Mouse (Mus musculus): ENCODE data around the gene 1700013G24Rik.
"Not testable (repeated sequence)": the region's sequence is repeated elsewhere in the genome, so short reads cannot be mapped to it uniquely, and the experiment has no call there.

1700013G24Rik gene

DNA sequence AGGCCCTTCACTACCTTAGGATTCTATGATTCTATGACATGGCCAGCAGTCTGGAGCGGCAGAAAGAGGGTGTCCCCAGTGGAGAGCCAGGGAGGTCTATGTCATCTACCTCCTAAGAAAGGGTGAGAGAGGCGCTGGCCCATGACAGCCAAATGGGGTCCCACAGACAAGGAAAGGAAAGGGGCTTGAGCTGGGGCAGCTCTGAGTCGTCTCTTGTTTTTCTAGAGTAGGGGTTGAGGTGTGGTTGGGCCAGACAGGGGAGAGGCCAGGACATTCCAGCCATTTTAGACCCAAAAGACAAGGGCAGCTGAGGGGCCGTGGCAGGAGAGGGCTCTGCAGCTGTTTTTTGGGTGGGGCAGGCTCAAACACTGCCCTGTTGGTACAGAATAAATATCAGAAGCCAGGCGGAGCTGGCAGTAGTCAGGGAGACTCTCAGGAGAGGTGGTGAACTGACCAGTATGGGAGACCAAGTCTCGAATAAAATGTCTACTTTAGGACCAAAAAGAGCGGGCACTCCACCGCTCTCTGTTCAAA lies at the start of gene 1700013G24Rik:
Gene 1700013G24Rik, plus strand, starts transcription at position 51 of the 534 bp plus-strand sequence.
- no peak for DNase-seq (ENCODE audit: low read depth)

DNA sequence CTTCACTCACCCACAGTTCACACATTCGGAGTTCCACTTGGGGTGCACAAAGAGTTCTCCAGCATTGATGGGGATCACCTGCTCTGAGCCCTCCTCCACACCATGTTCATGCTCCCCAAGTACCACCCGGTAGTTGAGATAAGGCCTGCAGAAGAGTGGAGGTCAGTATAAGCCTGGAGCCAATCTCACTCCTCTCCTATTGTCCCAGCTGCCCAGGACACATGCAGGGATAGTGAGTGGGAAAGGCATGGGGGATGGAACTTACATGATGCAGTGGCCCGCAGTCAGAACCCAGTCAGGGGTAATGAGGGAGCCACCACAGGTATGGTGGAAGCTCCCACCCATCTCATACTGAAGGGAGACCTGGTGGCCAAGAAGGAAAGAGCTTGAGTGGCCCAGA lies 47.5 kb upstream of the 1700013G24Rik start:
- DNase-seq (ENCODE audit: low read depth) = no peak

DNA sequence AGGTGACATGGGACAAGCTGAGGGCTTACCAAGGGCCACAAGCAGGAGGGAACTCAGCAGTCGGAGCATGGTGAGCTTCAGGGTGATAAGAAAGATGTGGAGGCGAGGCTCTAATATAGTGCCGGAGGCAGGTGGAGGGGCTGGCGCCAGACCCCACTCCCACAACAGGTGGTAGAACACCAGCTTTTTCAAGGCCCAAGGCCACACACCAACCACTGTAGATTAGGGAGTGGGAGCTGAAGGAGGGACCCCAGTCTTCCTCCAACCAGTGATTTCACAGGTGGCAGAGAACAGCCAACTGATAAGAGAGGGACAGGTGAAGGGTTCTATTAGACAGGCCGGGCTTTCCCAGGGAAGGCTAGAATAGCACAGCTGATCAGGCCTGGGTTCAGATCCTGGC lies 43.4 kb upstream of the 1700013G24Rik start, which contains the start of gene Cela3a:
Gene Cela3a, minus strand, starts transcription at position 101 of the 400 bp plus-strand sequence.
- no peak for DNase-seq (ENCODE audit: low read depth)

DNA sequence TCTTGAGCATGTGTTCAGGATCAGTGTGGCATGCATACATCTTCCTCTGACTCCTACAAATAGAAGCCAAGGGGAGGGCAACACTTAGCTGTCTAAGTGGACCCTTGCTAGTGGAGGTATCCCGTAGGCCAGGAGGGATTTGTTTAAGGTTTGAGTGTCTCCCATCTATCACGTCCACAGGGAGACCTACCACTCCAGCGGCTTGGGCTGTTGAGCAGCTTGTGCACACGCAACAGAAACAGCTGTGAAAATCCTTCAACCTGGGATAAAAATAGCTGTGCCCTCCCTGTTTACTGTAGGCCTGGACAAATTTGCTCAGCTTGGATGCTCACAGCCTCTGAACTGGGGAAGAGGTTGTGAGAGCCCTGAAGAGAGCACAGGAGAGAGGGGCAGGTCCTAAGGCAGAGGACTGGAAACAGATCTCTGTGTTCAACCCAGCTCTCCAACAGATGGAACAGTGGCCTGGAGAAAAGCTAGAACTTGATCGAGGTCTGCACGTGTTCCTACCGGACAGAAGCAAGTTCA lies 40.8 kb upstream of the 1700013G24Rik start:
- not testable (repeated sequence) for DNase-seq (ENCODE audit: low read depth)

DNA sequence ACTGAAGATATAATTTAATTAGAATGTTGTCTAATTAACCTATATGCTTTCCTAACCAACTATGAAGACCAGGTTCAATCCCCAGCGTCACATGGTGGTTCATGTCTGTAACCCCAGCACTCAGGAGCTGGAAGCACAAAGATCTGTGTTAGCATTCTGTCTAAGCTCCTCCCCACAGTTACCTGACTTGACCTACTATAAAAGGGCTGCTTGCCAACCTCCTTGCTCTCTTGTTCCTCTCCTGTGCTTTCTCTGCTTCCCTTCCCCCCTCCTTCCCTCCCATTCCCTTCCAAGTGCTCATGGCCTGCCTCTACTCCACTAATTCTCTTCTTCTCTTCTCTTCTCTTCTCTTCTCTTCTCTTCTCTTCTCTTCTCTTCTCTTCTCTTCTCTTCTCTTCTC lies 38.1 kb upstream of the 1700013G24Rik start:
- no peak for DNase-seq (ENCODE audit: low read depth)

DNA sequence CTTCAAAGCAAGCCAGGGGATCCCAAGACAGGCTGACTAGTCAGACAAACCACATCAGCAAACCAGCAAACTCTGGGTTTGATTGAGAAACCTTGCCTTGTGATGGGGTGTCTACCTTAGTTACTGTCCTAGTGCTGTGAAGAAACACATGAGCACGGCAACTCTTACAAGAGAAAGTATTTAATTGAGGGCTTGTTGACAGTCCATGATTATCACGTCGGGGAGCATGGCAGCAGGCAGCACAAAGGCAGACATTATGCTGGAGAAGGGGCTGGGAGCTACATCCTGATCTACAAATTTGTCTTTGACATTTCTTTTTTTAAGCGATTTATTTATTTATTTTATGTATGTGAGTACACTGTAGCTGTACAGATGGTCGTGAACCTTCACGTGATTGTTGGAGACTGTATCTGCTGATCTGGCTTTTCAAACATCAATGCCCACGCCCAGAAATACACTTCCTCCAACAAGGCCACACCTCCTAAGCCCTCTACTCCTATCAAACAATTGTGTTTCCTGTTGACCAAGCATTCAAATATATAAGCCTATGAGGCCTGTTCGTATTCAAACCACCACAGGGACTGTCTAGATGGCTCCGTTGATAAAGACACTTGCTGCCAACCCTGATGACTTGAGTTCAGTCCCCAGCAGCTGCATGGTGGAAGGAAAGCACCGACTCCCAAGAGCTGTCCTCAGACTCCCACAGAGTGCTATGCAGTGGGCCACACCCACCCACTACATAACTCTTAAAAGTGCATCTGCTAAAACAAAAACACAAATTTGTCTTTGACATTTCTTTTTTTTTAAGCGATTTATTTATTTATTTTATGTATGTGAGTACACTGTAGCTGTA lies 35.1 kb upstream of the 1700013G24Rik start:
- DNase-seq (ENCODE audit: low read depth) = peak; percentile 7

DNA sequence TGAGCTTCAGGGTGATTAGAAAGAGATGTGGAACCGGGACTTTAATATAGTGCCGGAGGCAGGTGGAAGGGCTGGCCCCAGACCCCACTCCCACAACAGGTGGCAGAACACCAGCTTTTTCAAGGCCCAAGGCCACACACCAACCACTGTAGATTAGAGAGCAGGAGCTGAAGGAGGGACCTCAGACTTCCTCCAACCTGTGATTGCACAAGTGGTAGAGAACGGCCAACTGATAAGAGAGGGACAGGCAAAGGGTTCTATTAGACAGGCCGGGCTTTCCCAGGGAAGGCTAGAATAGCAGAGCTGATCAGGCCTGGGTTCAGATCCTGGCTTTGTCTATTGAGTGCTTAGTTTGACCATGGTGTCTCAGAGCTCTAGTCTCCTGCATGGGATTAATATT lies 22.6 kb upstream of the 1700013G24Rik start, which contains the start of gene Cela3b:
Gene Cela3b, minus strand, starts transcription at position 39 of the 400 bp plus-strand sequence.
- no peak for DNase-seq (ENCODE audit: low read depth)

DNA sequence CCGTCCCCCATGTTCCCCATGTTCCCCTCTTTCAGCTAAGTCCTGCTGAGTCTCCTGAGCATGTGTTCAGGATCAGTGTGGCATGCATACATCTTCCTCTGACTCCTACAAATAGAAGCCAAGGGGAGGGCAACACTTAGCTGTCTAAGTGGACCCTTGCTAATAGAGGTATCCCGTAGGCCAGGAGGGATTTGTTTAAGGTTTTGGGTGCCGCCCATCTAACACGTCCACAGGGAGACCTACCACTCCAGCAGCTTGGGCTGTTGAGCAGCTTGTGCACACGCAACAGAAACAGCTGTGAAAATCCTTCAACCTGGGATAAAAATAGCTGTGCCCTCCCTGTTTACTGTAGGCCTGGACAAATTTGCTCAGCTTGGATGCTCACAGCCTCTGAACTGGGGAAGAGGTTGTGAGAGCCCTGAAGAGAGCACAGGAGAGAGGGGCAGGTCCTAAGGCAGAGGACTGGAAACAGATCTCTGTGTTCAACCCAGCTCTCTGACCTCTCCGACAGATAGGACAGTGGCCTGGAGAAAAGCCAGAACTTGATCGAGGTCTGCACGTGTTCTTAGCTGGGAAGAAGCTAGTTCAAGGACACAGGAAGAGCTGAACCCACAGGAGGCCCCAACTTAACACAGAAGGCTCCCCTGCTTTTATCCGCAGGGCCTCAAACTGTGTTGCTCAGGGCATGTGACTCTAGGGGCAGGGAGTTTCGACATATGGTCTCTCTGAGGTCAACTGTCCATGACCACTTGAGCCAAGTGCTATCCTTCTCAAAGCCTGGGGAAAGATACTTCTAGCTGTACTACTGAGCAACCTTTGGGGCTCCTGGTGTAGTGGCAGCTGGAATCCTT lies 20.2 kb upstream of the 1700013G24Rik start:
- DNase-seq (ENCODE audit: low read depth) = not testable (repeated sequence)

DNA sequence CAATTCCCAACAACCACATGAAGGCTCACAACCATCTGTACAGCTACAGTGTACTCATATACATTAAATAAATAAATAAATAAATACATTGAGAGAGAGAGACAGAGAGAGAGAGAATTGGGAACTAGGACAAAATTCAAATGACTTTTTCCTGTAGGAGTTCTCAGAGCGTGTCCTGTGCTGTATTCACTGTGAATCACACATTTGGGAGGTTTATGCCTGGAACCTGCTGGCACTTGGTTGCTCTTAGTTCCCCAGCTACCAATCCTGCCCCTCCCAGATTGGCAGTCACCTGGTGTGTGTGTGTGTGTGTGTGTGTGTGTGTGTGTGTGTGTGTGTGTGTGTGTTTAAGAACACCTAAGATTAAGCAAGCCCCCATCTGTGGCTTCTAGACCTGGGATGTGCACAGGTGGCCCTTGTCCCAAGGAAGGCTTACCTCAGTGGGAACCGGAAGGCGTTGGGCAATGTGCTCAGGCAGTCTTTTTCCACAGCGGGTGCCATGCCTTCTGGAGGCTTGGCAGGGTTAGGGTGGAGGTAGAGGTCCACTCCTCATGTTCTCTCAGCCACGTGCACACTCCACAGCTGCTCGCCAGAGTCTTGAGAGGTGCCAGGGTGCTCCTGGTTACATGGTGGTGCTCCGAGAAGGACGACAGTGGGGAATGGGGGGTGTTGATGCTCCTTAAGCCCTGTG lies 16.0 kb upstream of the 1700013G24Rik start:
- DNase-seq (ENCODE audit: low read depth) = no peak

DNA sequence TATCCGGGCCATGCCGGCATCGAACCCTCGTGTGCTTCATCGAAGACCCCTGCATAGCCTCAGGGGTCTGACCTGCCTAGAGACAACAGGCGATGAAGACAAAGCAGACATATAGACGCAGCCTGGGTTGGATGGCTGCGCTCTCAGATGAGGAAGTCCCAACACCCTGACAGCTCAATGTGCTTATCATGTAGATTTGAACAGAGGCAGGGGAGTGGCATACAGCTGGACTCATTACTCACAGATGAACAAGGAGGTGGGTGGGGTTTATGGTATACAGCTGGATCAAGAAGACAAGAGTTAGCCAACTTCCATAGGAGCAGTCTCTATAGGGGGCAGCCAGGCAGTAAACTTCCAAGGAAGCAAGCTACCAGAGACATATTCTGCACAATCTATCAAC lies 14.2 kb upstream of the 1700013G24Rik start:
- no peak for DNase-seq (ENCODE audit: low read depth)

DNA sequence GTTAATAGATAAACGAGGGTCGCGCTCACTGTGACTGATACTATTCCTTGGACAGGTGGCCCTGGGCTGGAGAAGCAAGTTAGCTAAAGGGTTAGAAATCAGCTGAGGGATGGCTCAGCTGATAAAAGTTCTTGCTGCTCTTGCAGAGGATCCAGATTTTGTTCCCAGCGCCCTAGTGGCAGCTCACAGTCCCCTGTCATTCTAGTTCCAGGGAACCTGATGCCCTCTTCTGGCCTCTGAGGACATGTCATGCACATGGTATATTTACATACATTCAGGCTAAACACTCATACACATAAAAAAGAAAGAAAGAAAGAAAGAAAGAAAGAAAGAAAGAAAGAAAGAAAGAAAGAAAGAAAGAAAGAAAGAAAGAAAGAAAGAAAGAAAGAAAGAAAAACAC lies 11.8 kb upstream of the 1700013G24Rik start:
- DNase-seq (ENCODE audit: low read depth) = no peak

DNA sequence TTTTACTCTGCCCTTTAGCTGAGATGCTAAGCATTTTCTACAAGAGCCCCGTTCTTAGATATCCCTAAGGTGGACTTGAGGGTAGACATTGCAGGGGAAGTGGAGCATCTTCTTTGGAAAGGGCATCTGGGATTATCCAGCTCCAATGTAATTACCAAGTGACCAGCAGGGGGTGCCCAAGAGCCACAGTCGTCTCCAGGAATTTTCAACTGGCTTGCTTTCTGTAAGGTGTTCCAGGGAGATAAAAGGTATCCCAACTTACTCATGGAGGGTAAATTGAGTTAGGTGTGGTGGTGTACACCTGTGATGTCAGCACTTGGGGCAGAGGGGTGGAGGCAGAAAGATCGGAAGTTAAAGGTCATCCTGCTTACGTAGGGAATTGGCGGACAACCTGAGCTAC lies 9.5 kb upstream of the 1700013G24Rik start:
- DNase-seq (ENCODE audit: low read depth) = peak; percentile 48

DNA sequence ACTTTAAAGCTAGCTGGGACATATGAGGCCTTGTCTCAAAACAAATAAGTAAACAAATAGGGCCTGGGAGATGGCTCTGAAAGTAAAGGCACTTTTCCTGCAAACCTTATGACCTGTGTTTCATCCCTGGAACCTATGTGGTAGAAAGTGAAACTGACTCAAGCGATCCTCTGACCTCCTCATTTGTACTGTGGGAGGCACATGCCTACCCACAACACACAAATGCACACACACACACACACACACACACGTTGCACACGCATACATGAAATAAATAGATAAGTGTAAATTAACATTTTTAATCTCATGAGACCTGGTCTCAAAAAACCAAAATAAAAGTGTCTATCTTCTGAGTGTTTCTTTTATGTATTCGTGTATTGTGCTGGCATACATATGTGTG lies 7.2 kb upstream of the 1700013G24Rik start:
- no peak for DNase-seq (ENCODE audit: low read depth)

DNA sequence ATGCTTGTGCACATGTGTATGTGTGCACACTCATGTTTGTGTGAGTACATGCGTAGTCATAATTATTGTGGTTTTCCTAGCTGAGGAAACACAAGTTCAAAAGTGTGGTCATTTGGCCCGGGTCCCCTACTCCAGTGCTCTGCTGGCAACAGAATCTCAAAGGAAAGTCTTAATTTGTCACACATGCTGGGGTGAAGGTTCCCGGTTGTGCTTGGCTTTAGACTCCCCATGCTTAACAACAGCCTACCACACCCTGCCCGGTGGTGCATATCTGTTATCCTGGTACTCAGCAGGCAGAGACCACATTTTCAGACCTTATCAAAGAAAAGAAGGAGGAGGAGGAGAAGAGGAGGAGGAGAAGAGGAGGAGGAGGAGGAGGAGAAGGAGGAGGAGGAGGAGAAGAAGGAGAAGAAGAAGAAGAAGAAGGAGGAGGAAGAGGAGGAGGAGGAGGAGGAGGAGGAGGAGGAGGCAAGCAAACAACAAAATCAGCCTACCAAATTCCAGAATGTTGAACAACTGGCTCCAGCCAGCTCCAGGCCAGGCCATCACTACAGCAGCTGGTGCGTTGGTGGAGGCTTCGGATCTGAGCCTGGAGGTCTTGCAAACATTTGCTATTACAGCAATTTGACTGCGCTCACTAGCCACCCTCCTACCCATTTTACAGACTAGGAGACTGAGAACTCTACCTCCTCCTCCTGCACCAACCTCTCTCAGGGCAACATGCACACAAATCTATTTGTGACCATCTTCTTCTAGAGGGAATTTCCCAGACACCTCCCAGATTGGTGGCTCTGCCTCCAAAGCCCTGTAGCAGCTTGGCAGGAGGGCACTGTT lies 5.5 kb upstream of the 1700013G24Rik start:
- DNase-seq (ENCODE audit: low read depth) = no peak

DNA sequence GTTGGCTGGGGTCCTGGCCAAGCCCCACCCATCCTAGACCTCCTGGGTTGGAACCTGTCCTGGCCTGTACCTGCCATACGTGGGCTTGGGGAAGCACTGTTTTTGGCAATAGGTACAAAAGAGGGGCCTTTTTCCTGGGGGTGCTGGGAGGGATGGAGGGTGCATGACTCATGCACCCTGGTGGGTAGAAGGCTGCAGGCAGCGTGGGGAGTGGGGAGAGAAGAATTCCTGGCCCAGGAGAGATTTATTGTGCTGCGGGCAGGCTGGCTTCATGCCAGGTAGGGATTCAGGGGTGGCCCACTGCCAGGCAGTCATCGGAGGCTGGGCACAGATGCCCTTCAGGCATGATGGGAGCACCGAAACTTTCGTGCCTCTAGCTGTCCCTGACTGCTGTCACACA lies 4.9 kb upstream of the 1700013G24Rik start:
- DNase-seq (ENCODE audit: low read depth) = no peak

DNA sequence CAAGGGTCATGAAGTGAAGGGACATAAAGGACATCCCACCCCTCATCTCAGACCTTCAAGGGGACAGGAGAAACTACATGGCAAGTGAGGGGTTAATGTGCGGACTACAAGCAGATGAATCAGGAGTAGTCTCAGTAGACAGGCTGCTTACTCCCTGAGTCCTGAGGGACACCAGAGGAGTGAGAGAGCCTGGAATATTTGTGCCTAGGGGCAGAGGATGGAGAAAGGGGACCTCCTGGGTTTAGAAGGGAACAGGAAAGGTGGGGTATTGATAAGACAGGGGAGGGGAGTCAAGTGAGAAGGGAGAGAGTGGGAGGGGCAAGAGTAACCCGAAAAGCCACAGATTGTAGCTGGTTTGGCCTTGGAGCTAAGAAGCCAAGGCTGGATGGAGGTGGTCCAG lies 4.4 kb upstream of the 1700013G24Rik start:
- no peak for DNase-seq (ENCODE audit: low read depth)

DNA sequence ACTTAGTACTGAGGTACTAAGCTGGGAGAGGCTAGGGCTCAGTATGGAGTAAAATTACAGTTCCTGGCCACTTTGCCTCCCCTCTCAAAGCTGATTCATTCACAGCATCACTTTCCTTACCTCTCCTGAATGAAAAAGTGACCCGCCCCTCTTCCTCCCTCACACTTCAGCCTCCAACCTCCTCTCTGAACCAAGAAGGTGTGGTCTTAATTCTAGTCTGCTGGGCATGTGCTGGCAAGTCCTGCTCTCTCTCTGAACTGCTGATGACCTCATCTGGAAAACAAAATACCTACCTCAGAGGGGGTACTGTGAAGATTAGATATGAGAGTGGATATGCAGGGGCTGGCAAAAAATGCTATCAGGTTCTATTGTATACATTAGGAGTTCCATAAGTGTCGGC lies 4.0 kb upstream of the 1700013G24Rik start:
- no peak for DNase-seq (ENCODE audit: low read depth)

DNA sequence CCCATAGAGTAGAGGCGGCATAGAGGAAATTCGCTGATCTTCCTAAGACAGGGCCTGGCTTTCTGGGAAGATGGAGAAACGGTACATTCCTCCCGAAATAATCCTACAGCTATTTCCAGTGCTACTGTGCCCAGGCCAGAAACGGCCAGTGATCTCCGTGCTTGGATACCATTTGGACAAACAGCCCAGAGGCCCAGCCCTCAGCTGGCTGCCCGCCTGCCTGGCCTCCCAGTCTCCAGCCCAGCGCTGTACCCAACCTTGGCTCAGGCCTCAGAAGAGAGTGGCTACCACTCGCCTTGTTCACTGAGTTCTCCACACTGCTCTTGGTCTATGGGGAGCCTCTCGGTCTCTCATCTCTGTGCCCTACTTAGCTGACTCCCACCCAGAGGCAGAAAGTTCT lies 3.4 kb upstream of the 1700013G24Rik start:
- DNase-seq (ENCODE audit: low read depth) = no peak

DNA sequence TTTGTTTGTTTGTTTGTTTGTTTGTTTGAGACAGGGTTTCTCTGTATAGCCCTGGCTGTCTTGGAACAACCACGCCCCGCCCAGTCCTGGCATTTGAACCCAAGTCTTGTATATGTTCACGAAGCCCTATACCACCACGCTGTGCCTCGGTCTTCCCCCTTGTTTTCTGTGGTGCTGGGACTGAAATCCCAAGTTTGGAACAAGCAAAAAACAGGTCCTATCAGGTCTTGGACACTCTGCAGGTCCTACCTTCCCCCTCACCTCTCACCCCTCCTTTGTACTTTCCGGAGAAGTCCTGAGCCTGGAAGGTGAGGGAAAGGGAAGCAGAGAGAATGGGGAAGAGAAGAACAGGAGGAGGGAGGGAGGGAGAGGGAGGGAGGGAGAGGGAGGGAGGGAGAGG lies 894 bp upstream of the 1700013G24Rik start:
- DNase-seq (ENCODE audit: low read depth) = no peak

DNA sequence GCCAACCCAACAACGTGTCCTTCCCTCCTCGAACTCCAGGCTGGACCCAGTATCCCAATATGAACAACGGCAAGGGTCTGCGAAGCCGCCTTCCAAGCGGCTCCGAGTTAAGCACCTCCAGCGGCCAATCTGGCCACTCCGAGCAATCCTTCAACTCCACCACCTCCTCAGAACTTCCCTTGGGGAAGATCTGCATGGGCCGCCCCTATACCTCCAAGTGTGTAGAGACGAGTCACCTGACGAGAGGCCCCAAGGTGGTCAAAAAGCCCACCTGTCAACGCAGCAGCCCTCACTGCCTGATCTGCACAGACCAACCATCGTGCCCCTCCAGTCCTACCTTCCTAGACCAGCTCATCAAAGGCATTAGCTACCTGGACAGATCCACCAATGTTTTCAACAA lies 1.5 kb downstream of the 1700013G24Rik start:
- DNase-seq (ENCODE audit: low read depth) = no peak

DNA sequence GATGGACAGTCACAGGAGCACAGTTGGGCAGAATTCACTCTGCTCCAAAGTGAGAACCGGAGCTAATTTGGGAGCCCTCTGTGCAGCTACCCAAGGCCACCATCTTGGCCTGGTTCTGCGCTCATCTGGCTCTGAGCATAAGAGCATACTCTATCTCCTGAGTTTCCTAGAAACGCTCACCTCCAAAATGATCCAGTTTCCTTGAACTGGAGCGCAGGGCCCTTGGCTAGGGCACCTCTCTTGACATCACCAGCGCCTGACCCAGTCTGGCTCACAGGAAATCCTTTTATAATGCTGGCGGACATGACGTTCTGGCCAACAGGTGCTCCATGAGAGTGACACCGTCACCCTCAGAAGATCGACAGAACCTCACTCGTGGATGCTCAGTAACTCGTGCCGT lies 3.5 kb downstream of the 1700013G24Rik start:
- no peak for DNase-seq (ENCODE audit: low read depth)

Data from naive thymus-derived CD4-positive, alpha-beta T cell, adult 2 months (primary cell).